Mouse (Mus musculus) effector memory CD4-positive, alpha-beta T cell, adult 7 months (primary cell): ENCODE results near the gene Rundc3b. TPM values are rescaled to one million over a fixed set of nuclear protein-coding genes. Genes with fewer than 3 reads are reported as not detected.

Experiments
- polyA plus RNA-seq: library from polyadenylated mRNA; unstranded; fragments of 100-300 nt; shearing (Covaris generic); gene quantifications from one replicate; pipeline ENCODE4 v1.2.1, GENCODE M21; 2017

Gene Rundc3b
- 26.6 TPM for polyA plus RNA-seq

GRCm38 (mm10) chr5:8622596-8623231, at the start of gene Rundc3b:
TSS of gene Rundc3b (minus strand) at chr5:8622952.

GRCm38 (mm10) chr5:8659911-8660737, 37.4 kb upstream of the Rundc3b start, which contains the start of gene Abcb1a:
TSS of gene Abcb1a (plus strand) at chr5:8660077.

Other genes starting within 250 kb of the Rundc3b start
- gene Dbf4, start 200.2 kb downstream of the Rundc3b start, polyA plus RNA-seq = 66.1 TPM
- 17.4 TPM for gene Slc25a40, start 200.1 kb downstream of the Rundc3b start, polyA plus RNA-seq
- 85.5 TPM for gene Abcb1a, start 37.1 kb upstream of the Rundc3b start, polyA plus RNA-seq
- 75.0 TPM for gene Abcb1b, start 175.2 kb upstream of the Rundc3b start, polyA plus RNA-seq